Mouse (Mus musculus): ENCODE results near the gene Gm20388.

DNA sequence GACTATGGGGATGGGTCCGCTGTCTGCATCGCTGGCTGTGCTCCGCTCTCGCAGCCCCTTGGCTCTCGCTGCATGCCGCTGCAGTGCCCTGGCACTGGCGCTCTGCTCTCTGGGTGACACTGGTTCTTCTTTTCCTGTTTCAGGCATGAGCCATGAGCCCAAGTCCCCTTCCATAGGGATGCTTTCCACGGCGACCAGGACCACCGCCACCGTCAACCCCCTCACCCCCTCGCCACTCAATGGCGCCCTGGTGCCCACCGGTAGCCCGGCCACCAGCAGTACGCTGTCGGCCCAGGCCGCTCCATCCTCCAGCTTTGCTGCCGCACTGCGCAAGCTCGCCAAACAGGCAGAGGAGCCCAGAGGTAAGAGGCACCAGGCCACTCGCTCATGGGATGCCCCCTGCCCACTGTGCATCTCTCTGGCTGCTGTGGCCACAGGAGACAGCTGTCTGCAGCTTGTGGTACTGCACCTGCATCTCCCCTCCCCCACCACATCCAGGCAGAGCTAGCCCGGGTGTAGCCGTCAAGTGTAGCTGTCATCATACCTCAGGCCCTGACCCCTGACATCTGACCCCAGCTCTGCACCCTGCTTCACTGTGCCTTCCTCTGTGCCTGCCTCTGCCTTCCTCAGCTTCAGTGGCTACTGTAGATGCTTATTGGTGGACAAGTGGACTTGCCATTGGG is 642.9 kb downstream of the Gm20388 start:
- TF ChIP-seq CTCF (IDR thresholded peaks at IDR 0.05; ENCODE audit: low read depth) (0 out of 2 replicates have a peak, but pooled peaks have one; percentile 16), EP300 (optimal IDR thresholded peaks at IDR 0.05) (no peak)
